Mouse (Mus musculus) cerebellum, adult 2 months (tissue): Measurements from ENCODE around the gene Dap3.

Source experiments
- CTCF ChIP-seq: fragments of 200-500 bp; IDR thresholded peaks from 2 replicates; pipeline ENCODE4 v1.5.1; 2011; ENCODE audit warnings: low read depth, mild to moderate bottlenecking, control low read depth, low read length, moderate library complexity, borderline replicate concordance; ENCODE audit not compliant: insufficient read depth
- POLR2A ChIP-seq: fragments of 200-500 bp; IDR thresholded peaks from 2 replicates; pipeline ENCODE4 v1.6.1; 2011; ENCODE audit warnings: low read length, control low read depth, borderline replicate concordance; ENCODE audit not compliant: insufficient read depth

DNA sequence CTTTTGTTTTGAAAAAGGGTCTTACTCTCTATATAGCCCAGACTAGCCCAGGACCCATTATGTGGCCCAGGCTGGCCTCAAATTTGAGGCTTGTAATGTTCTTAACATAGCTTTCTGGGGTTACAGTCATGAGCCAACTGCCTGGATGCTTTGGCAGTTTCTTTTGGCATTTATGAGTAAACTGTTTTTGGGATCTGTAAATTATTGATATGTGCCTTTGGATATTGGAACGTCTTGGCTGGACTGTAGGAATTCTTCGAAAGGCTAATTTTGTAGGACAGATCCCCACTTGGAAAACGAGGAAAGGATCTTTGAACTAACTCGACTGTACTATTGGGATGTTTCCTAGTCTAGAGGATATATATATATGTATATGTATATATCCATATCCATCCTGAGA, 2.3 kb upstream of the Dap3 start:
- TF ChIP-seq CTCF (no peak), POLR2A (no peak)
